Mouse (Mus musculus): ENCODE results near the gene Dnah6.

DNA sequence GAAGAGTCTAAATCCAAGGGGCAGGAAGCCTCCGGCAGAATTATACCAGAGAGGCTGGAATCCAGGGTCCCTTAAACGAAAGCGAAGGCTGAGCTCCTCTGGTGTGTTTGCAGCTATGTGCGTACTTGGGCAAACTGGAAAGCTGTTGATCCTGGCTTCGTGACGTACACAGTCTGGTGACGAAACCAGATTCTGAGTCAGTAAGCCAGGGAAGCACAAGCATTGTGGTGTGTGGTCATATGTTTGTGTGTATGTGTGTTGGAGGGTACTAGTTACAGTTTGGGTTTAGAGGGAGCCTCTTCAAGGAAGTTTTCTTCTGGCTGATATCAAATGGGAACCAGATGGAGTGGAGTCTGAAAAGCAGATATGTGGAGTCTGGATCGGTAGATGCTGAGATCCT is 208.5 kb downstream of the Dnah6 start:
- TF ChIP-seq UBTF (IDR thresholded peaks at IDR 0.05; ENCODE audit: low read depth, low read length) (no peak), POLR2A (IDR thresholded peaks at IDR 0.05; ENCODE audit: low read depth, low read length) (no peak), CTCF (conservative IDR thresholded peaks at IDR 0.05 in 1 of 2, IDR thresholded peaks at IDR 0.05 in 1 of 2; ENCODE audit: low read depth in 2 of 2, low read length in 2 of 2) (no peak), MYC (IDR thresholded peaks at IDR 0.05; ENCODE audit: low read depth, low read length) (no peak), EP300 (IDR thresholded peaks at IDR 0.05; ENCODE audit: low read length) (no peak), ZKSCAN1 (IDR thresholded peaks at IDR 0.05; ENCODE audit: borderline replicate concordance, low read depth, low read length) (no peak), TCF12 (IDR thresholded peaks at IDR 0.05; ENCODE audit: low read depth, low read length) (no peak), ZC3H11A (IDR thresholded peaks at IDR 0.05; ENCODE audit: low read depth, low read length) (no peak), HCFC1 (IDR thresholded peaks at IDR 0.05; ENCODE audit: low read depth, low read length) (no peak), ZNF384 (IDR thresholded peaks at IDR 0.05; ENCODE audit: low read depth, low read length) (no peak), BHLHE40 (IDR thresholded peaks at IDR 0.05; ENCODE audit: low read depth, low read length) (no peak), MAX (IDR thresholded peaks at IDR 0.05; ENCODE audit: low read length) (no peak), RCOR1 (conservative IDR thresholded peaks at IDR 0.05; ENCODE audit: low read depth, low read length) (no peak)
